Mouse (Mus musculus) embryonic facial prominence, embryonic 12.5 days (tissue): ENCODE data around the gene Cdkn2d. TPM values are rescaled to one million over a fixed set of nuclear protein-coding genes. Genes with fewer than 3 reads are reported as not detected.

ENCODE experiments used
- ATAC-seq: fragments of 200-750 bp; cut with Nextera tagmentation; 2 replicates; pipeline ENCODE4 v1.8.0; 2017; ENCODE audit not compliant: insufficient number of reproducible peaks, insufficient read depth, low FRiP score, low TSS enrichment
- H3K27ac ChIP-seq: fragments of 300-500 bp; sonication (generic); 2 replicates; pipeline ENCODE4 v1.5.1; 2016; ENCODE audit warnings: mild to moderate bottlenecking
- H3K27me3 ChIP-seq: fragments of 300-500 bp; sonication (generic); 2 replicates; pipeline ENCODE4 v1.6.1; 2016; ENCODE audit warnings: mild to moderate bottlenecking, moderate library complexity
- H3K36me3 ChIP-seq: fragments of 300-500 bp; sonication (generic); 2 replicates; pipeline ENCODE4 v1.6.1; 2016; ENCODE audit warnings: mild to moderate bottlenecking
- H3K4me1 ChIP-seq: fragments of 300-500 bp; sonication (generic); 2 replicates; pipeline ENCODE4 v1.6.1; 2016
- H3K4me2 ChIP-seq: fragments of 300-500 bp; sonication (generic); replicated peaks from 2 replicates; pipeline ENCODE4 v1.6.1; 2016; ENCODE audit warnings: mild to moderate bottlenecking, moderate library complexity
- H3K4me3 ChIP-seq: fragments of 300-500 bp; sonication (generic); 2 replicates; pipeline ENCODE4 v1.5.1; 2016; ENCODE audit warnings: mild to moderate bottlenecking
- H3K9ac ChIP-seq: fragments of 300-500 bp; sonication (generic); 2 replicates; pipeline ENCODE4 v1.6.1; 2016; ENCODE audit warnings: mild to moderate bottlenecking, moderate library complexity
- H3K9me3 ChIP-seq: fragments of 300-500 bp; sonication (generic); 2 replicates; pipeline ENCODE4 v1.6.1; 2016; ENCODE audit warnings: mild to moderate bottlenecking, moderate library complexity
- WGBS: fragments of 180-500 bp; shearing (Covaris S2); methylation state at CpG from one replicate; pipeline ENCODE4 v1.1.7; 2016; 5-methylcytosine and 5-hydroxymethylcytosine counted together
- polyA plus RNA-seq: library from polyadenylated mRNA; unstranded; fragments of >200 nt; fragmentation: Nextera tagmentation; extraction: Ambion mirVana; gene quantifications from 2 replicates; pipeline ENCODE4 v1.2.1, GENCODE M21; 2016

The Cdkn2d gene
- polyA plus RNA-seq, 1 experiment from 2014 or later, result 51.7 TPM

DNA sequence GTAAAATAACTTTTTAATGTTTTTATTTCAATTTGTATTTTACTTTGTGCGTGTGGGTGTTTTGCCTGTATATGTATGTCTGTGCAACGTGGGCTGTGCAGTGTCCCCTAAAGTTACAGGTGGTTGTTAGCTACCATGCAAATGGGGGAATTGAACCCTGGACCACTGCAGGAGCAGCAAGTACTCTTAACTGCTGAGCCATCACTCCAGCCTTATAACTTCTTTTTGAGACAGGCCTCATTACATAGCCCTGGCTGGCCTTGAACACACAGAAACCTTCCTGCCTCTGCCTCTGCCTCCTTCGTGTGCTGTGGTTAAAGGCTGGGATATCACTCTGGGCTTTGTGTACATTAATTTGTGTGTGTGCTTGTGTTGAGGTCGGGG, 51.8 kb downstream of the Cdkn2d start:
- Histone ChIP-seq H3K9ac (peak overlapping the region; percentile 87), H3K4me2 (peak overlapping the region; percentile 64), H3K4me3 (peak overlapping the region; percentile 61), H3K36me3 (peaks cover 17% of the 10 kb centered on the region), H3K27me3 (peaks cover 28% of the 10 kb centered on the region), H3K4me1 (peaks cover 19% of the 10 kb centered on the region), H3K27ac (no peak overlapping the region), H3K9me3 (no peaks in the 10 kb centered on the region)
- 36% methylated on average over 4 of the region's 4 CpGs for WGBS
- ATAC-seq, result no peak

DNA sequence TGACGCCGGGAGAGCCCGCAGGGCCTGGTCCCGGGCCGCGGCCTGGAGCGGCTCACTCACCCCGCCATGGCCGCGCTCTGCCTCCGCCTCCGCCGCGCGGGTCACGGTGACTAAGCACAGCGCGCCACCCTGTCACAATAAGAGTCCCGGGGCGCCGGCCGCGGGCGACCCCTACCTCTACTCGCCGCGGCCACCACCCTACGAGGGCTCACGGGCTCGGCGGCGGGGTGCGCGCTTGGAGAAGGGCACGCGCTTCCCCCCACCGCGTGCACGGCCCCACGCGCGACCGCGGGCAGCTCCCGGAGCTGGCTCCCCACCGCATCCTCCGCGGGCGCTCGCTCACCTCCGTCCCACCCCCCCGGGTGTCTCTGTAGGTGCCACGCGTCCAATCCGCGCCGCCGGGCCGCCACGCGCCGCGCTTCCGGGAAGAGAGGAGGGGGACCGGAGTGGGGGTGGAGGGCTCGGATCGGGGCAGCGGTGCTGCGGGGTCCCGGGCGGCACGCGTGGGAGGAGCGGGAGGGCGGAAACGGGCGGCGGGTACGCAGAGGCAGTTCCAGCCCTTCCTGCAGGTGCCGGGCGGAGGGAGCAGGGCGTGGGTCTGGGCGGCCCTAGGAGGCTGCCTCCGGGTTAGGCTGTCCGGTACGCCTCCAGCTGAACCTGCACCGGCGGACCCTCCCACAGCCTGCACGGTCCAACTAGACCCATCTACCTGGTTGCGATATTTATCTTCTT, 52.3 kb downstream of the Cdkn2d start, which contains the start of gene Keap1:
TSS of gene Keap1 (minus strand) at position 629 of the 732 bp plus-strand sequence.
- Histone ChIP-seq H3K9me3 (no peaks in the 10 kb centered on the region), H3K27me3 (peaks cover 22% of the 10 kb centered on the region), H3K9ac (peak within 1 kb of the TSS; percentile 87), H3K4me2 (peak within 1 kb of the TSS; percentile 64), H3K27ac (peak within 1 kb of the TSS; percentile 80), H3K36me3 (peaks cover 20% of the 10 kb centered on the region), H3K4me1 (peaks cover 15% of the 10 kb centered on the region), H3K4me3 (peak within 1 kb of the TSS; percentile 61)
- ATAC-seq, result peak; percentile 75
- WGBS, result under 1% methylated on average over 85 of the region's 90 CpGs

Other genes with a start within 250 kb of the Cdkn2d start
- gene Zglp1, start 224.3 kb downstream of the Cdkn2d start, polyA plus RNA-seq, result 0.82 and 2.0 TPM in 2 replicates
- 1.3 and 1.5 TPM in 2 replicates for gene Gm49373, start 218.3 kb downstream of the Cdkn2d start, polyA plus RNA-seq
- 54.8 and 59.3 TPM in 2 replicates for gene Fdx1l, start 217.8 kb downstream of the Cdkn2d start, polyA plus RNA-seq
- gene Gm38431, start 199.4 kb downstream of the Cdkn2d start, polyA plus RNA-seq, result 2.3 TPM in 2 replicates
- gene Raver1, start 199.4 kb downstream of the Cdkn2d start, polyA plus RNA-seq, result 61.5 and 64.3 TPM in 2 replicates
- 13.9 and 17.4 TPM in 2 replicates for gene Tyk2, start 160.2 kb downstream of the Cdkn2d start, polyA plus RNA-seq
- 335 and 342 TPM in 2 replicates for gene Cdc37, start 141.4 kb downstream of the Cdkn2d start, polyA plus RNA-seq
- 5.6 and 7.2 TPM in 2 replicates for gene Pde4a, start 125.7 kb downstream of the Cdkn2d start, polyA plus RNA-seq
- 61.3 and 68.7 TPM in 2 replicates for gene Keap1, start 52.0 kb downstream of the Cdkn2d start, polyA plus RNA-seq
- gene S1pr5, start 43.0 kb downstream of the Cdkn2d start, polyA plus RNA-seq, result 0.42 and 0.64 TPM in 2 replicates
- gene Atg4d, start 26.1 kb downstream of the Cdkn2d start, polyA plus RNA-seq, result 33.6 and 33.9 TPM in 2 replicates
- 16.8 and 17.9 TPM in 2 replicates for gene Kri1, start 3.4 kb downstream of the Cdkn2d start, polyA plus RNA-seq
- 15.8 and 18.2 TPM in 2 replicates for gene Ap1m2, start 20.9 kb upstream of the Cdkn2d start, polyA plus RNA-seq
- 117 and 118 TPM in 2 replicates for gene Slc44a2, start 29.3 kb upstream of the Cdkn2d start, polyA plus RNA-seq
- gene Ilf3, start 76.5 kb upstream of the Cdkn2d start, polyA plus RNA-seq, result 277 and 284 TPM in 2 replicates
- gene Qtrt1, start 120.4 kb upstream of the Cdkn2d start, polyA plus RNA-seq, result 48.7 and 50.2 TPM in 2 replicates
- 75.3 and 76.7 TPM in 2 replicates for gene Dnm2, start 133.5 kb upstream of the Cdkn2d start, polyA plus RNA-seq
- gene Tmed1, start 218.8 kb upstream of the Cdkn2d start, polyA plus RNA-seq, result 113 and 115 TPM in 2 replicates
- 3.9 and 5.7 TPM in 2 replicates for gene AB124611, start 234.8 kb upstream of the Cdkn2d start, polyA plus RNA-seq